Mouse (Mus musculus): Measurements from ENCODE around the gene Clic3. TPM values are rescaled to one million over a fixed set of nuclear protein-coding genes. Genes with fewer than 3 reads are reported as not detected.

Gene Clic3
- polyA plus RNA-seq, 1 experiment from 2014 or later = 0.60 TPM

GRCm38 (mm10) chr2:25472550-25472949 lies 15.9 kb downstream of the Clic3 start:
- H3K4me1 ChIP-seq = 0 out of 2 replicates have a peak, but pooled peaks cover 9% of the 10 kb centered on the region
- H3K4me3 ChIP-seq = no peak overlapping the region
- no peak for DNase-seq (ENCODE audit: low spot score)
- 85% methylated on average over 2 of the region's 2 CpGs for WGBS
- H3K36me3 ChIP-seq (replicated peaks) = no peaks in the 10 kb centered on the region
- no peak overlapping the region for H3K27ac ChIP-seq (replicated peaks)
- H3K27me3 ChIP-seq (replicated peaks; ENCODE audit: low read depth, poor library complexity, severe bottlenecking) = no peaks in the 10 kb centered on the region
- H3K9me3 ChIP-seq = no peaks in the 10 kb centered on the region

GRCm38 (mm10) chr2:25477541-25477940 lies 20.9 kb downstream of the Clic3 start:
- 88% methylated on average over 8 of the region's 8 CpGs for WGBS

GRCm38 (mm10) chr2:25477967-25478675 lies 21.5 kb downstream of the Clic3 start:
- no peak for DNase-seq (ENCODE audit: low spot score)
- Histone ChIP-seq H3K36me3 (replicated peaks) (no peaks in the 10 kb centered on the region), H3K27ac (replicated peaks) (no peak overlapping the region), H3K9me3 (no peaks in the 10 kb centered on the region), H3K4me3 (no peak overlapping the region), H3K27me3 (replicated peaks; ENCODE audit: low read depth, poor library complexity, severe bottlenecking) (0 out of 2 replicates have a peak, but pooled peaks cover 3% of the 10 kb centered on the region), H3K4me1 (no peaks in the 10 kb centered on the region)
- 91% methylated on average over 3 of the region's 3 CpGs for WGBS

More at GRCm38 (mm10) chr2:25477541-25477940, 20.9 kb downstream of the Clic3 start:
- H3K27ac ChIP-seq (replicated peaks) = no peak overlapping the region
- H3K27me3 ChIP-seq (replicated peaks; ENCODE audit: low read depth, poor library complexity, severe bottlenecking) = 0 out of 2 replicates have a peak, but pooled peaks cover 2% of the 10 kb centered on the region
- H3K4me1 ChIP-seq = no peaks in the 10 kb centered on the region
- H3K36me3 ChIP-seq (replicated peaks) = no peaks in the 10 kb centered on the region
- H3K4me3 ChIP-seq = no peak overlapping the region
- no peak for DNase-seq (ENCODE audit: low spot score)
- H3K9me3 ChIP-seq = no peaks in the 10 kb centered on the region

GRCm38 (mm10) chr2:25479551-25480311 lies 23.1 kb downstream of the Clic3 start:
- Histone ChIP-seq H3K9me3 (no peaks in the 10 kb centered on the region), H3K27ac (replicated peaks) (no peak overlapping the region), H3K27me3 (replicated peaks; ENCODE audit: low read depth, poor library complexity, severe bottlenecking) (0 out of 2 replicates have a peak, but pooled peaks cover 3% of the 10 kb centered on the region), H3K36me3 (replicated peaks) (no peaks in the 10 kb centered on the region), H3K4me3 (no peak overlapping the region), H3K4me1 (no peaks in the 10 kb centered on the region)
- WGBS = 78% methylated on average over 10 of the region's 10 CpGs
- no peak for DNase-seq (ENCODE audit: low spot score)

GRCm38 (mm10) chr2:25480541-25480940 lies 23.9 kb downstream of the Clic3 start:
- no peak for DNase-seq (ENCODE audit: low spot score)
- no peak overlapping the region for H3K27ac ChIP-seq (replicated peaks)
- H3K9me3 ChIP-seq = no peaks in the 10 kb centered on the region
- H3K27me3 ChIP-seq (replicated peaks; ENCODE audit: low read depth, poor library complexity, severe bottlenecking) = 0 out of 2 replicates have a peak, but pooled peaks cover 3% of the 10 kb centered on the region
- H3K36me3 ChIP-seq (replicated peaks) = no peaks in the 10 kb centered on the region
- no peak overlapping the region for H3K4me3 ChIP-seq
- 84% methylated on average over 1 of the region's 1 CpGs for WGBS
- H3K4me1 ChIP-seq = no peaks in the 10 kb centered on the region

- Histone ChIP-seq H3K36me3 (replicated peaks) (no peaks in the 10 kb centered on the region), H3K4me3 (no peak overlapping the region), H3K4me1 (no peaks in the 10 kb centered on the region), H3K9me3 (no peaks in the 10 kb centered on the region), H3K27me3 (replicated peaks; ENCODE audit: low read depth, poor library complexity, severe bottlenecking) (0 out of 2 replicates have a peak, but pooled peaks cover 3% of the 10 kb centered on the region), H3K27ac (replicated peaks) (no peak overlapping the region)
- DNase-seq (ENCODE audit: low spot score) = peak; percentile 38
- 26% methylated on average over 7 of the region's 7 CpGs for WGBS
These were observed 26.3 kb downstream of the Clic3 start for GRCm38 (mm10) chr2:25482969-25483368.

GRCm38 (mm10) chr2:25484901-25485647 lies 28.4 kb downstream of the Clic3 start:
- Histone ChIP-seq H3K27ac (replicated peaks) (no peak overlapping the region), H3K27me3 (replicated peaks; ENCODE audit: low read depth, poor library complexity, severe bottlenecking) (0 out of 2 replicates have a peak, but pooled peaks cover 3% of the 10 kb centered on the region), H3K36me3 (replicated peaks) (no peaks in the 10 kb centered on the region), H3K9me3 (no peaks in the 10 kb centered on the region), H3K4me1 (no peaks in the 10 kb centered on the region), H3K4me3 (no peak overlapping the region)
- no peak for DNase-seq (ENCODE audit: low spot score)
- WGBS = 68% methylated on average over 11 of the region's 11 CpGs

- H3K36me3 ChIP-seq (replicated peaks) = no peaks in the 10 kb centered on the region
- 78% methylated on average over 6 of the region's 6 CpGs for WGBS
These were observed 31.5 kb downstream of the Clic3 start for GRCm38 (mm10) chr2:25487965-25488670.

GRCm38 (mm10) chr2:25488671-25489068 lies 32.0 kb downstream of the Clic3 start:
- WGBS = 84% methylated on average over 7 of the region's 7 CpGs
- Histone ChIP-seq H3K36me3 (replicated peaks) (no peaks in the 10 kb centered on the region), H3K4me1 (no peaks in the 10 kb centered on the region), H3K9me3 (no peaks in the 10 kb centered on the region), H3K27ac (replicated peaks) (no peak overlapping the region), H3K4me3 (no peak overlapping the region), H3K27me3 (replicated peaks; ENCODE audit: low read depth, poor library complexity, severe bottlenecking) (no peaks in the 10 kb centered on the region)
- no peak for DNase-seq (ENCODE audit: low spot score)

More at GRCm38 (mm10) chr2:25487965-25488670, 31.5 kb downstream of the Clic3 start:
- Histone ChIP-seq H3K4me1 (no peaks in the 10 kb centered on the region), H3K27me3 (replicated peaks; ENCODE audit: low read depth, poor library complexity, severe bottlenecking) (no peaks in the 10 kb centered on the region), H3K27ac (replicated peaks) (no peak overlapping the region), H3K4me3 (no peak overlapping the region), H3K9me3 (no peaks in the 10 kb centered on the region)
- DNase-seq (ENCODE audit: low spot score) = no peak

- DNase-seq (ENCODE audit: low spot score) = no peak
- no peak overlapping the region for H3K4me3 ChIP-seq
- peaks cover 6% of the 10 kb centered on the region; the same call in 1 of the 2 replicates for H3K4me1 ChIP-seq
- H3K27ac ChIP-seq (replicated peaks) = no peak overlapping the region
- WGBS = 85% methylated on average over 5 of the region's 5 CpGs
- no peaks in the 10 kb centered on the region for H3K9me3 ChIP-seq
- no peaks in the 10 kb centered on the region for H3K36me3 ChIP-seq (replicated peaks)
- H3K27me3 ChIP-seq (replicated peaks; ENCODE audit: low read depth, poor library complexity, severe bottlenecking) = no peaks in the 10 kb centered on the region
These were observed 36.4 kb downstream of the Clic3 start for GRCm38 (mm10) chr2:25492988-25493387.

GRCm38 (mm10) chr2:25493476-25493961 lies 36.9 kb downstream of the Clic3 start, which contains the start of gene Lcn12:
Gene Lcn12 (minus strand): TSS chr2:25493911.
- no peaks in the 10 kb centered on the region for H3K9me3 ChIP-seq
- 85% methylated on average over 5 of the region's 5 CpGs for WGBS
- no peaks in the 10 kb centered on the region for H3K36me3 ChIP-seq (replicated peaks)
- H3K4me1 ChIP-seq = peaks cover 10% of the 10 kb centered on the region; the same call in 1 of the 2 replicates
- no peak for DNase-seq (ENCODE audit: low spot score)
- H3K27me3 ChIP-seq (replicated peaks; ENCODE audit: low read depth, poor library complexity, severe bottlenecking) = no peaks in the 10 kb centered on the region
- H3K4me3 ChIP-seq = no peak within 1 kb of the TSS
- no peak within 1 kb of the TSS for H3K27ac ChIP-seq (replicated peaks)
